Mouse (Mus musculus) lung, postnatal 0 days (tissue): Measurements from ENCODE around the gene Map2. TPM values are rescaled to one million over a fixed set of nuclear protein-coding genes. Genes with fewer than 3 reads are reported as not detected.

Source experiments
- ATAC-seq: fragments of 200-750 bp; cut with Nextera tagmentation; 2 replicates; pipeline ENCODE4 v1.8.0; 2017; ENCODE audit warnings: moderate library complexity
- DNase-seq: peaks from one replicate; pipeline ENCODE4 v3.0.0-alpha.2; 2016; ENCODE audit warnings: low spot score
- H3K27ac ChIP-seq: fragments of 300-500 bp; sonication (generic); 2 replicates; pipeline ENCODE4 v1.5.1; 2014; ENCODE audit warnings: antibody characterized with exemption, mild to moderate bottlenecking, low read length, mixed read lengths
- H3K27me3 ChIP-seq: fragments of 300-500 bp; sonication (generic); replicated peaks from 2 replicates; pipeline ENCODE4 v1.6.1; 2014; ENCODE audit warnings: low read length, mixed read lengths; ENCODE audit not compliant: insufficient read depth
- H3K36me3 ChIP-seq: fragments of 300-500 bp; sonication (generic); 2 replicates; pipeline ENCODE4 v1.6.1; 2014; ENCODE audit warnings: low read length, mixed read lengths; ENCODE audit not compliant: insufficient read depth
- H3K4me1 ChIP-seq: fragments of 300-500 bp; sonication (generic); 2 replicates; pipeline ENCODE4 v1.6.1; 2014; ENCODE audit warnings: antibody characterized with exemption, low read depth, low read length, mixed read lengths; ENCODE audit not compliant: insufficient read depth
- H3K4me2 ChIP-seq: fragments of 300-500 bp; sonication (generic); replicated peaks from 2 replicates; pipeline ENCODE4 v1.6.1; 2014; ENCODE audit warnings: low read depth, mild to moderate bottlenecking, low read length, moderate library complexity, mixed read lengths
- H3K4me3 ChIP-seq: fragments of 300-500 bp; sonication (generic); 2 replicates; pipeline ENCODE4 v1.5.1; 2014; ENCODE audit warnings: low read depth, low read length
- H3K9ac ChIP-seq: fragments of 300-500 bp; sonication (generic); replicated peaks from 2 replicates; pipeline ENCODE4 v1.6.1; 2014; ENCODE audit warnings: low read depth, mild to moderate bottlenecking
- H3K9me3 ChIP-seq: fragments of 300-500 bp; sonication (generic); 2 replicates; pipeline ENCODE4 v1.6.1; 2016; ENCODE audit warnings: low read length, mixed read lengths
- CTCF ChIP-seq: IDR thresholded peaks from 2 replicates; pipeline ENCODE4 v1.5.1; 2016; ENCODE audit warnings: antibody characterized with exemption, mild to moderate bottlenecking
- EP300 ChIP-seq: IDR thresholded peaks from 2 replicates; pipeline ENCODE4 v1.6.1; 2016; ENCODE audit warnings: antibody characterized with exemption, mild to moderate bottlenecking, control low read depth
- WGBS: fragments of 180-500 bp; shearing (Covaris S2); extraction: QIAGEN DNeasy Blood & Tissue Kit; methylation state at CpG from one replicate; pipeline ENCODE4 v1.1.7; 2014; 5-methylcytosine and 5-hydroxymethylcytosine counted together
- polyA plus RNA-seq: library from polyadenylated mRNA; unstranded; fragments of >200 nt; fragmentation: Nextera tagmentation; extraction: Ambion mirVana; gene quantifications from 2 replicates; pipeline ENCODE4 v1.2.1, GENCODE M21; 2015

Gene Map2
- polyA plus RNA-seq, 1 experiment from 2014 or later: 2.1 TPM

GRCm38 (mm10) chr1:66335724-66336284, 160.7 kb downstream of the Map2 start:
- H3K9me3 ChIP-seq: no peaks in the 10 kb centered on the region
- no peaks in the 10 kb centered on the region for H3K27me3 ChIP-seq
- no peaks in the 10 kb centered on the region for H3K36me3 ChIP-seq
- no peak overlapping the region for H3K4me2 ChIP-seq
- H3K4me1 ChIP-seq: no peaks in the 10 kb centered on the region
- no peak for DNase-seq
- ATAC-seq: no peak
- no peak overlapping the region for H3K27ac ChIP-seq
- H3K4me3 ChIP-seq: no peak overlapping the region
- TF ChIP-seq EP300: no peak
- TF ChIP-seq CTCF: no peak
- H3K9ac ChIP-seq: no peak overlapping the region
- 79% methylated on average over 2 of the region's 2 CpGs for WGBS

GRCm38 (mm10) chr1:66339213-66339612, 164.1 kb downstream of the Map2 start:
- H3K27ac ChIP-seq: no peak overlapping the region
- TF ChIP-seq CTCF (no peak), EP300 (no peak)
- DNase-seq (no peak), ATAC-seq (no peak)
- no peak overlapping the region for H3K4me2 ChIP-seq
- no peaks in the 10 kb centered on the region for H3K4me1 ChIP-seq
- no peak overlapping the region for H3K4me3 ChIP-seq
- H3K36me3 ChIP-seq: no peaks in the 10 kb centered on the region
- no peaks in the 10 kb centered on the region for H3K9me3 ChIP-seq
- no peaks in the 10 kb centered on the region for H3K27me3 ChIP-seq
- 55% methylated on average over 1 of the region's 1 CpGs for WGBS
- H3K9ac ChIP-seq: no peak overlapping the region

GRCm38 (mm10) chr1:66348404-66349165, 173.5 kb downstream of the Map2 start:
- Histone ChIP-seq H3K4me3 (no peak overlapping the region), H3K4me1 (no peaks in the 10 kb centered on the region), H3K36me3 (no peaks in the 10 kb centered on the region), H3K9me3 (no peaks in the 10 kb centered on the region), H3K4me2 (no peak overlapping the region), H3K9ac (no peak overlapping the region), H3K27ac (no peak overlapping the region), H3K27me3 (no peaks in the 10 kb centered on the region)
- DNase-seq (no peak), ATAC-seq (no peak)
- TF ChIP-seq CTCF: no peak
- no peak for TF ChIP-seq EP300
- WGBS: 68% methylated on average over 8 of the region's 8 CpGs

- no peak for ATAC-seq
- Histone ChIP-seq H3K27ac (no peak overlapping the region), H3K9ac (no peak overlapping the region), H3K9me3 (no peaks in the 10 kb centered on the region), H3K4me2 (no peak overlapping the region), H3K4me1 (no peaks in the 10 kb centered on the region), H3K4me3 (no peak overlapping the region), H3K27me3 (no peaks in the 10 kb centered on the region), H3K36me3 (no peaks in the 10 kb centered on the region)
- TF ChIP-seq EP300 (no peak), CTCF (no peak)
- DNase-seq: no peak
- 80% methylated on average over 3 of the region's 3 CpGs for WGBS
Measured at GRCm38 (mm10) chr1:66349166-66349835, 174.2 kb downstream of the Map2 start.

- Histone ChIP-seq H3K9ac (no peak overlapping the region), H3K4me3 (no peak overlapping the region), H3K27me3 (no peaks in the 10 kb centered on the region), H3K36me3 (no peaks in the 10 kb centered on the region), H3K9me3 (no peaks in the 10 kb centered on the region), H3K4me2 (no peak overlapping the region), H3K27ac (no peak overlapping the region), H3K4me1 (no peaks in the 10 kb centered on the region)
- TF ChIP-seq EP300 (no peak), CTCF (no peak)
- ATAC-seq (no peak), DNase-seq (no peak)
Measured at GRCm38 (mm10) chr1:66351366-66351765, 176.3 kb downstream of the Map2 start.

- Histone ChIP-seq H3K4me2 (no peak overlapping the region), H3K4me1 (no peaks in the 10 kb centered on the region), H3K9ac (no peak overlapping the region), H3K4me3 (no peak overlapping the region), H3K36me3 (no peaks in the 10 kb centered on the region), H3K27ac (no peak overlapping the region), H3K27me3 (no peaks in the 10 kb centered on the region), H3K9me3 (no peaks in the 10 kb centered on the region)
- ATAC-seq (no peak), DNase-seq (peak; percentile 33)
- TF ChIP-seq EP300 (no peak), CTCF (no peak)
- WGBS: 65% methylated on average over 2 of the region's 2 CpGs
Measured at GRCm38 (mm10) chr1:66361799-66362198, 186.7 kb downstream of the Map2 start.
